Mouse (Mus musculus): ENCODE measurements around the gene Psors1c2.

DNA sequence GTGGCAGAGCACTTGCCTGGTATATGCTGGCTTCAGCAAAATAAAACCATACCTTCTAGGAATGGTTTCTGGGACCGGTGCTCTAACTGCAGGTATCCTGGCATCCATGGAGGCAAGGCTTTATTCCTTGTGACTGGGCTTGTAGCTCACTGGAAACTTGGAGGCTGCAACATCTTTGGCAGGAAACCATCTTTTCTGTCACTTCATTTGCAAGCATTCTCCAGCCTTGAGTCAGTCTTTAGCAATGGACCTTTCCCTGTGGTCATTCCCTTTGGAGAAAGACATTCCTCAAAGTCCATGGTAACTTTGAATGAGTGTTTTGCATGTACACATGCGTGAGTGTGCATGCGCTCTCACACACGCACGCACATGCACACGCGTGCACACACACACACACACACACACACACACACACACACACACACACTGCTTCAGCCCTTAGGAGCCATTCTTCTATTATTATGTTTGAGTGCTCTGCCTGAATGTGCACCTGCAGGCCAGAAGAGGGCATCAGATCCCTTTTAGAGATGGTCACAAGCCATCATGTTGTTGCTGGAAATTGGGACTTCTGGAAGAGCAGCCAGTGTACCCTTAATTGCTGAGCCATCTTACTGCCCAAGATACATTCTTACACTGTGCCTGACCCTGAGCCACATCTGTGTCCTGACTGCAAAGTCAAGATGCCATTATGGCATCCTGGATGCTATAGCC, 19.9 kb upstream of the Psors1c2 start:
- TF ChIP-seq CTCF (IDR thresholded peaks at IDR 0.05; ENCODE audit: low read depth) (peak; percentile 63), EP300 (IDR thresholded peaks at IDR 0.05; ENCODE audit: low read depth) (no peak)
